In genomic region chr4:12506851-12507551, GRCm38 (mm10) we compare ENCODE assay signal across 11 mouse cellular contexts.
DNase-seq lines count a peak whose midpoint lies in the region; ATAC-seq lines count a peak whose summit lies in the region.
"Had no signal": no experiment of that assay in that cellular context is flagged by ENCODE, and none has a peak within 500 bp of the region (broad histone marks: within the 10 kb centered on the region; RNA-seq: fewer than 3 reads in every experiment).

No protein-coding gene starts in this region.

- H3K27me3 ChIP-seq in forebrain, embryonic 12.5 days: no peaks in the 10 kb centered on the region
- no peaks in the 10 kb centered on the region for H3K27me3 ChIP-seq in forebrain, embryonic 11.5 days (ENCODE audit: control insufficient read depth, insufficient read depth, low read length)
- H3K27me3 ChIP-seq in limb, embryonic 12.5 days: no peaks in the 10 kb centered on the region
- no peaks in the 10 kb centered on the region for H3K27me3 ChIP-seq in limb, embryonic 10.5 days (ENCODE audit: low read depth, poor library complexity, severe bottlenecking)
- H3K27me3 ChIP-seq in hindbrain, embryonic 13.5 days: no peaks in the 10 kb centered on the region
- no peaks in the 10 kb centered on the region for H3K27me3 ChIP-seq in neural tube, embryonic 13.5 days

- H3K36me3 ChIP-seq in forebrain, embryonic 12.5 days (replicated peaks): no peaks in the 10 kb centered on the region
- no peaks in the 10 kb centered on the region for H3K36me3 ChIP-seq in forebrain, embryonic 11.5 days (ENCODE audit: control insufficient read depth, insufficient read depth, low read length)
- no peaks in the 10 kb centered on the region for H3K36me3 ChIP-seq in limb, embryonic 12.5 days
- H3K36me3 ChIP-seq in limb, embryonic 10.5 days: no peaks in the 10 kb centered on the region
- H3K36me3 ChIP-seq in hindbrain, embryonic 13.5 days: no peaks in the 10 kb centered on the region
- no peaks in the 10 kb centered on the region for H3K36me3 ChIP-seq in neural tube, embryonic 13.5 days

- peak overlapping the region; percentile 63; the same call in 1 of the 2 replicates for H3K27ac ChIP-seq in forebrain, embryonic 12.5 days
- no peak overlapping the region for H3K27ac ChIP-seq in forebrain, embryonic 11.5 days (ENCODE audit: low read depth, low read length)
- H3K27ac ChIP-seq in limb, embryonic 12.5 days: peak overlapping the region; percentile 72; the same call in 1 of the 2 replicates
- H3K27ac ChIP-seq in limb, embryonic 10.5 days: no peak overlapping the region
- H3K27ac ChIP-seq in hindbrain, embryonic 13.5 days: peak overlapping the region; percentile 76
- H3K27ac ChIP-seq in neural tube, embryonic 13.5 days (replicated peaks): peak overlapping the region; percentile 70

- H3K4me2 ChIP-seq in forebrain, embryonic 12.5 days: no peak overlapping the region
- no peak overlapping the region for H3K4me2 ChIP-seq in forebrain, embryonic 11.5 days (ENCODE audit: low read depth, low read length, severe bottlenecking)
- 0 out of 2 replicates have a peak overlapping the region, but pooled peaks have one; percentile 17 for H3K4me2 ChIP-seq in limb, embryonic 12.5 days
- 0 out of 2 replicates have a peak overlapping the region, but pooled peaks have one; percentile 1 for H3K4me2 ChIP-seq in hindbrain, embryonic 13.5 days
- peak overlapping the region; percentile 20; the same call in 1 of the 2 replicates for H3K4me2 ChIP-seq in neural tube, embryonic 13.5 days

- H3K9ac ChIP-seq in forebrain, embryonic 12.5 days: no peak overlapping the region
- no peak overlapping the region for H3K9ac ChIP-seq in forebrain, embryonic 11.5 days (ENCODE audit: low read length)
- H3K9ac ChIP-seq in limb, embryonic 12.5 days (replicated peaks): no peak overlapping the region
- H3K9ac ChIP-seq in hindbrain, embryonic 13.5 days: no peak overlapping the region
- H3K9ac ChIP-seq in neural tube, embryonic 13.5 days: no peak overlapping the region

- H3K9me3 ChIP-seq in forebrain, embryonic 12.5 days: no peaks in the 10 kb centered on the region
- no peaks in the 10 kb centered on the region for H3K9me3 ChIP-seq in forebrain, embryonic 11.5 days (ENCODE audit: control insufficient read depth, low read length)
- no peaks in the 10 kb centered on the region for H3K9me3 ChIP-seq in limb, embryonic 12.5 days
- H3K9me3 ChIP-seq in limb, embryonic 10.5 days (replicated peaks): no peaks in the 10 kb centered on the region
- H3K9me3 ChIP-seq in hindbrain, embryonic 13.5 days: no peaks in the 10 kb centered on the region
- H3K9me3 ChIP-seq in neural tube, embryonic 13.5 days: no peaks in the 10 kb centered on the region

- H3K4me3 ChIP-seq in forebrain, embryonic 12.5 days (replicated peaks): no peak overlapping the region
- H3K4me3 ChIP-seq in forebrain, embryonic 11.5 days (ENCODE audit: low read depth, low read length): no peak overlapping the region
- no peak overlapping the region for H3K4me3 ChIP-seq in limb, embryonic 12.5 days (replicated peaks)
- no peak overlapping the region for H3K4me3 ChIP-seq in limb, embryonic 10.5 days
- no peak overlapping the region for H3K4me3 ChIP-seq in hindbrain, embryonic 13.5 days
- H3K4me3 ChIP-seq in neural tube, embryonic 13.5 days: no peak overlapping the region

- 43% methylated on average over 8 of the region's 8 CpGs for WGBS in forebrain, embryonic 12.5 days
- 47% methylated on average over 8 of the region's 8 CpGs for WGBS in forebrain, embryonic 11.5 days
- WGBS in limb, embryonic 12.5 days: 33% methylated on average over 8 of the region's 8 CpGs
- WGBS in limb, embryonic 10.5 days: 61% methylated on average over 8 of the region's 8 CpGs
- 26% methylated on average over 8 of the region's 8 CpGs for WGBS in hindbrain, embryonic 13.5 days
- WGBS in neural tube, embryonic 13.5 days: 23% methylated on average over 8 of the region's 8 CpGs

- peaks cover 14% of the 10 kb centered on the region for H3K4me1 ChIP-seq in forebrain, embryonic 12.5 days
- no peaks in the 10 kb centered on the region for H3K4me1 ChIP-seq in forebrain, embryonic 11.5 days (replicated peaks; ENCODE audit: control insufficient read depth, insufficient read depth, low read length)
- H3K4me1 ChIP-seq in limb, embryonic 12.5 days (replicated peaks): peaks cover 21% of the 10 kb centered on the region
- H3K4me1 ChIP-seq in limb, embryonic 10.5 days: peaks cover 7% of the 10 kb centered on the region; the same call in 1 of the 2 replicates
- peaks cover 25% of the 10 kb centered on the region for H3K4me1 ChIP-seq in hindbrain, embryonic 13.5 days (replicated peaks)
- peaks cover 30% of the 10 kb centered on the region for H3K4me1 ChIP-seq in neural tube, embryonic 13.5 days (replicated peaks)

- ATAC-seq in forebrain, embryonic 12.5 days (ENCODE audit: low FRiP score): peak; percentile 74; the same call in 1 of the 2 replicates
- no peak for ATAC-seq in forebrain, embryonic 11.5 days (replicated peaks; ENCODE audit: low FRiP score)
- peak; percentile 63; the same call in 1 of the 2 replicates for ATAC-seq in limb, embryonic 12.5 days (ENCODE audit: insufficient number of reproducible peaks, insufficient read depth, low FRiP score, low TSS enrichment, low read depth)
- ATAC-seq in hindbrain, embryonic 13.5 days (ENCODE audit: low FRiP score): peak; percentile 92
- peak; percentile 94 for ATAC-seq in neural tube, embryonic 13.5 days (ENCODE audit: low read depth)
- ATAC-seq in megakaryocyte, adult 5-6 weeks (ENCODE audit: poor library complexity, severe bottlenecking): no peak

- no peak for DNase-seq in forebrain, embryonic 11.5 days (ENCODE audit: low spot score)
- DNase-seq in limb, embryonic 10.5 days (ENCODE audit: low spot score): no peak
- DNase-seq in B cell, adult 2 months: no peak
- DNase-seq: cerebellum, postnatal 36 days; gastrocnemius, postnatal 25 days; layer of hippocampus, adult 9-11 months had no signal

Comparison
In these comparisons a context has a peak if more than half of its experiments do, and no peak if none do; other contexts are left out.
1. ATAC-seq: peak in forebrain, embryonic 12.5 days (single experiment), limb, embryonic 12.5 days (single experiment), hindbrain, embryonic 13.5 days (single experiment) and neural tube, embryonic 13.5 days (single experiment); none in forebrain, embryonic 11.5 days (single experiment) and megakaryocyte, adult 5-6 weeks (single experiment).
2. H3K27ac ChIP-seq: peak in forebrain, embryonic 12.5 days (single experiment), limb, embryonic 12.5 days (single experiment), hindbrain, embryonic 13.5 days (single experiment) and neural tube, embryonic 13.5 days (single experiment); none in forebrain, embryonic 11.5 days (single experiment) and limb, embryonic 10.5 days (single experiment).
3. H3K4me2 ChIP-seq: peak in limb, embryonic 12.5 days (single experiment), hindbrain, embryonic 13.5 days (single experiment) and neural tube, embryonic 13.5 days (single experiment); none in forebrain, embryonic 12.5 days (single experiment) and forebrain, embryonic 11.5 days (single experiment).